Mouse (Mus musculus): ENCODE measurements around the gene Bmp3.

The Bmp3 gene

GRCm38 (mm10) chr5:98902339-98902738 is 48.1 kb downstream of the Bmp3 start:
- DNase-seq (ENCODE audit: low spot score) = peak; percentile 9

GRCm38 (mm10) chr5:98918716-98919115 is 64.5 kb downstream of the Bmp3 start:
- DNase-seq (ENCODE audit: low spot score) = no peak

- DNase-seq (ENCODE audit: low spot score) = no peak
Measured at GRCm38 (mm10) chr5:98921608-98922007, 67.4 kb downstream of the Bmp3 start.

GRCm38 (mm10) chr5:98922921-98923320 is 68.7 kb downstream of the Bmp3 start:
- no peak for DNase-seq (ENCODE audit: low spot score)

Measured in MN1 (cell line).